Mouse (Mus musculus) mouse trophoblast stem cell (cell line): Measurements from ENCODE around the gene D1Ertd622e.
"Not testable (repeated sequence)": the region's sequence is repeated elsewhere in the genome, so short reads cannot be mapped to it uniquely, and the experiment has no call there.

Experiments used
- in situ Hi-C, 2 experiments: fragments of 300-500 bp; cut with MseI, MboI; formaldehyde crosslinking; loops; 2 replicates in 1 of 2; 3 replicates in 1 of 2; pipeline ENCODE4 v1.15.1; 2025

The D1Ertd622e gene

DNA sequence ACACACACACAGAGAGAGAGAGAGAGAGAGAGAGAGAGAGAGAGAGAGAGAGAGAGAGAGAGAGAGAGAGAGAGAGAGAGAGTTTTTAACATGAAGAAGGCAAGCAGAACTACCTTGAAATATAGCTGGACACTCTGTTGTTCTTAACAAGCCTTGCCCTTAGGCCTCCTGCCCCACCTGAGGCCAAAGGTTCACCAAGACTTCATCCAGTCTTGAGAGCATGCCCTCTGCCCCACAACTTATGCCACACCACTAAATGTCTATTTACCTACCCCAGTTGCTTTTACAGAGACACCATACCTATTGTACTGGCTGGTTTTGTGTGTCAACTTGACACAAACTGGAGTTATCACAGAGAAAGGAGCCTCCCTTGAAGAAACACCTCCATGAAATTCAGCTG is 81.2 kb downstream of the D1Ertd622e start:
- in situ Hi-C loops, result not testable (repeated sequence)

DNA sequence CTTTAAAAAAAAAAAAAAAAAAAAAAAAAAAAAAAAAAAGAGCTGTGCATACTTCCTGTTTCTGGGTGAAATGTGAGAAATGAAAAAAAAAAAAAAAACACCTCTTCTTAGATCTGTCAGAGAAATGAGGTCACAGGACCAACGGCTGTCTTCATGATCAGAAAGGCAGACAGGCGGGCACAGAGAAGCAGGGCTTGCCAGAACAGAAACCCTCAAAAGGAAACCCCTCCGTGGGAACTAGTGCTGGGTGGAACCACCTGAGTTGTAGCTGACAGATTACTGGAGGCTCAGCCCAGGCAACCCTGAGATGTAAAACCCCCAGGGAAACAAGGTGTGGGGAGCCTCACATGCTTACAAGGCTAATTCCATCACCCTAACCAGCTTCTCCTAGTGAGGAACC is 81.6 kb downstream of the D1Ertd622e start:
- in situ Hi-C loops, result no loop called here

DNA sequence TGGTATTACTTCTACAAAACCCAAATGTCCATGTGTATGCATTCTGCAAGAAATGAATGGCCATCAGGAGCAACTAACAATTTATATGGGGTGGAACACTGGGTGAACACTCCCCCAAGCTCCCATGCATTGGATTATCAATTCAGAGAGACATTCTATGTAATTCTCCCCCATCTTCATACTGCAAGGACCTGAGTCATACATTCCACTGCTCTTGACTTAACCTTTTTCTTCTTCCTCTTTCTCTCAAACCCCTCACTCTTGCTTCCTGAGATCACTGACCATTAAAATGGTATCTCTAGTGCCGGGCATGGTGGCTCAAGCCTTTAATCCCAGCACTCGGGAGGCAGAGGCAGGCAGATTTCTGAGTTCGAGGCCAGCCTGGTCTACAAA is 83.9 kb downstream of the D1Ertd622e start:
- in situ Hi-C loops, result no loop called here

DNA sequence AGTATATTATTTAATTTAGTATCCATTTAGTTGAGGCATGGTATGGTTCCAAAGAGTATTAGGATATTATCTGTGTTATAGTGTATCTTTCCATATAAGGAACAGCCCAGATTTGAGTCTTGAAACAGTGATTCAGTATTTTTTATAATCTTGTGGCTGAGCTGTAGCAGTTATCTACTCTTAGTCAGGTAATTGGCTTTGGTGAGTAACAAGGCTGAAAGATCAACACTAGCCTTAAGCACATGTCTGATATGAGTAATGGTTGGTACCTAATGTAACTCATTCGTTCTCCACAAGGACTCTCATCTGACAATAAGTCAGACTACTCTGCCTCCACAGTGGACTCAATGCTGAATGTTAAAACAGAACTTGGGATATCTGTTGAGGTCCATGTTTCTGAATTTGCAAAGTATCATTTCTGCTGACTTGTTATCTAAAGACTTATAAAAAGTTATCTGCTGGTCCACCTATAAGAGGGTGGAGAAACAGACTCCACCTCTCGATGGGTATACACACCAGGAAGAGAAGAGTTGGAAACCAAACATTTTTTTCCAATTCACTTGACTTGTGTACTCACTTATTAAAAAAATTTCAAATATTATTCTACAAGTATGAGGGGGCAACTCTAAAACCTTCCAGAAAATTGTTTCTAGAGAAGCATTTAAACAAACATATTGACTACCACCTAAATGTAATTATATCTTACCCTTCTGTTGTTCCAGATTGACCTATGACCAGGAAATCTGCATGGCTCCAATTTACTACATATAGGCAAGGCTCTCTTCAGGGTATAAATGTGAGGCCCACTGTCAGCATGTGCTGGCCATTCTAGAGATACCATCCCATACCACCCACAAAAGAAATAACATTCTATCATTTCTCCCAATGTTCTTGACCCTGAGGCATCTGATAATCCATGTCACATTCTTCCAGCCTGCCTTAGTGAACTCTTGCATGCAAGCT is 84.5 kb downstream of the D1Ertd622e start:
- in situ Hi-C loops, result no loop called here

DNA sequence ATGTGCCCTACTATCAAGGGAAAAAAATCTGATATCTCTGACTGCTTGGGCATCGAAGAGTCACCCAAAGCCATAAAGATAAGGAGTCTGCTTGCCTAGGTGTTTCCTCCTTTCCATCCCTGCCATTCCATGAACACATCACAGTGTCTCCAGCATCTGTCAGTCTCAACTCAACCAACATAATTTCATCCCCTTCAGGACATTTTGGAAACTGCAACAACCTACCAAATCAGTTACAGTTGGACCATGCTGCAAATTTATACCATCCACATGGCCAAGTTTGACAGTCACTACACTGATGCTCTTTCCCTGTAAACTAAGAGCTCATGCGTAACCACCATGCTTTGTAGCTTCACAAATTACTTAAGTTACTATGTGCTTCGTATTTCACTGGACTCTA is 85.3 kb downstream of the D1Ertd622e start:
- in situ Hi-C loops, result no loop called here

DNA sequence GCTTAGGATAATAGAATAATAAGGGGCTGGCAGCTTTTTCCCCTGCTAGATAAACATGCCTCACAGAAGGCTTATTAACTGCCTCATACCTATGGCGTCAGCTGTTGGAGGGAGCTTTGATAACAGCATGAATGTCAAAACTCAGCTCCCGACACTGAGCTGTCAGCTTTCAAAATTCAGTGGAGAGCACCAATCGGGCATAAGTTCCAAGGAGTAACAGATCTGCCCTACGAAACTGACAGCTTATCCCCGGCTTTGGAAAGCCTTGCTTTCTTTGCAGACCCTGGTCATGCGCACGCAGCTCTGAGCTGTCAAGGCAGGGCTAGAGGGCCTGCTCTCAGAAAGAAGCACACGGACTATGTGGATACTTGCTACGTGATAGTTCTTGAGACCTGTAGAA is 91.1 kb downstream of the D1Ertd622e start:
- in situ Hi-C loops, result no loop called here

DNA sequence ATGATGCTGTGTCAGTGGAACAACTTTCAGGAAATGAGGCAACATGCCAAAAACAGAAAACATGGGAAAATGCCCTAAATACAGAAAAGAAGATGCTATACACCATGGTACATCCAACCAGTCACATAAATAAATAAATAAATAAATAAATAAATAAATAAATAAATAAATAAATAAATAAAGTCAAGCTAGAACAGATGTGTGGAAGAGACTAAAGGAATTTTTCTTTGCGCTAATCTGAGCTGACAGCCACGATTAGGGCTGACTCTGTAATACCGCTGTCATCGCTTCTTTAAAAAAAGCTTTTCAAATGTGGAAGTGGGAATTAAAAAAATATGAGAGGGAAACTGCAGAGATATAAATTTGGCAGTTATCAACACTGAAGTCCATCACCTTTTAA is 93.9 kb downstream of the D1Ertd622e start:
- in situ Hi-C loops, result no loop called here

DNA sequence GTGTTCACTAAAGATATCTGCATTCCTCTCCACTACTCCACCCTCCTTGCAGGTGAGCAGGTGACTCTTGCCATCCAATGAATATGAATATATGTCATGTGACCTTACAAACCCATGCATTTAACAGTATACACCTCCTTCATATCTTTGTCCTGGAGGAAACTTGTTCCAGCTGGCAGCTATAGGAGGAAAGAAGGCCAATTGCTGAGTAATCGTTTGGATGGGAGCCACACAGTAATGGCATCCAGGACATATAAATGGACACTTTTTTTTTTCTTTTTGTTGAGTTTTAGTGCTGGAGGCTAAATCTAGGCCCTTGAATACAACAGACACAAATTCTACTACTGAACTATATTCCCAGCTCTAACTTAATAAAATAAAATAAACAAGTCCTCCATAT is 97.2 kb downstream of the D1Ertd622e start:
- in situ Hi-C loops, result no loop called here

DNA sequence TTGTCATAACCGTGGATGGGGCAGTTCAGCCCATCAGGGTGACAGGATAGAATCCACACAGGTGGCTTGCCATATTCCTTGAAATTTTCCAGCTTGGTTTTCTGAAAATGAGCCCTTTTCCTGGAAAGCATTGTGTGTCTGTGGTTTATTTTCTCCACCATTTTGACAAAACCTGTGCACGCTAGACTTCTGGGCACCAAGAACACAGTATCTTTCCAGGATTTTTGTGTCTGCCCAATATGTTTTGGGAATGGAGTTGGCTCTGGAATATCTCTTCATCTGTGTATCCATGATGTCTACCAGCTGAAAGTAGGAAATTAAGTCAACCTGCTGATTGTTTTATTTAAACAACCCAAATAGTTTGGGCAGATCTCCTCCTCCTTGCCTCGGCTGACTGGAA is 99.0 kb downstream of the D1Ertd622e start:
- in situ Hi-C loops, result no loop called here
